Mouse (Mus musculus) mature B cell (primary cell): Measurements from ENCODE around the gene Lpcat3.

Source experiments
- in situ Hi-C: fragments of 300-500 bp; cut with MboI; formaldehyde crosslinking; loops from 2 replicates; pipeline ENCODE4 v1.14.3; 2019

Lpcat3 gene

DNA sequence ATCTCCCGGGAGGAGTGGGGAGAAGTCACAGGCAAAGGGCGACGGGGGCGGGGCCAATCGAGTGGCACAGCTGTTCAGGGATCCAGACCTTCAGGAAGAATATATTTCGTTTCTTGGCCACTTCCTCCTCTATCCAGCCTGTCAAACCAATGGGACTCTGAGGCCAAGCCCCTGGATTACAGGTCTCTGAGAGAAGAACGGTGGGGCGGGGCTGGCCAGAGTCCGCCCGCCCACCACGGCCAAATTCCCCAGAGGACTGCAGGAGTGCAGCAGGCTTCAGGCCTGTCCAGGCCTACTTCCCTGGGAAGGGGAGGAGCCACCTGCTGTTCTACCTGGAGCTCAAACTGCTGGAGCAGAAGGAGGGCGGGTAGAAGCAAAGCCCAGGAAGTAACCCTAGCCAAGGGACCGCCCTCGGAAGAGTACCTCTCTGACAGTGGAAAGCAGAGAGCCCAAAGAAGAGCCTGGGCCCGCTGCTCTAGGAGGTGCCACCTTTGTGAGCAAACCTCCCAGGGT lies 75.7 kb downstream of the Lpcat3 start, which contains the start of gene Ptpn6:
Ptpn6 (minus strand) TSS at position 204 of the 513 bp plus-strand sequence.
- in situ Hi-C loops, result no loop called here

DNA sequence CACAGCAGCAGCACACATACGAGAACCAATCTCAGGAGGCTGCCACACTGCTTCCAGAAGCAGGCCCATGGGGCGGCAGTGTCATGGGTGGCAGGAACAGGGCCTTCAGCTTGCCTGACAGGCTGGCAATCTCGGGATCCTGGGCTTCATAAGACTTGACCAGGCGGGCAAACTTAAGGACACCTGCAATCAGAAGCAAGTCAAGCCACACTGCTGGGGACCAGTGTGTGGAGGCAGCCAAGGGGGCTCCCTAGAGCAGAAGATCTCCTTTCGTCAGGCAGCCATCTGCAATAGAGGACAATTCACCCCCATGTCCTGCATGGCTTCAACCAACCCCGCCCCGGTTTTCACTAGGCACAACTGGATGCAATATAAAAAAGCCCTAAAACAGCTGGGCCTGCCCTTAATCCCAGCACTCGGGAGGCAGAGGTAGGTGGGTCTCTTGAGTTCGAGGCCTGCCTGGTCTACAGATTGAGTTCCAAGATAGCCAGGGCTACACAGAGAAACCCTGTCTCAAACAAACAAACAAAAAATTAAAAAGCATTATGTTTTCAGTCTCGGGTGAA lies 76.5 kb downstream of the Lpcat3 start:
- in situ Hi-C loops, result no loop called here

DNA sequence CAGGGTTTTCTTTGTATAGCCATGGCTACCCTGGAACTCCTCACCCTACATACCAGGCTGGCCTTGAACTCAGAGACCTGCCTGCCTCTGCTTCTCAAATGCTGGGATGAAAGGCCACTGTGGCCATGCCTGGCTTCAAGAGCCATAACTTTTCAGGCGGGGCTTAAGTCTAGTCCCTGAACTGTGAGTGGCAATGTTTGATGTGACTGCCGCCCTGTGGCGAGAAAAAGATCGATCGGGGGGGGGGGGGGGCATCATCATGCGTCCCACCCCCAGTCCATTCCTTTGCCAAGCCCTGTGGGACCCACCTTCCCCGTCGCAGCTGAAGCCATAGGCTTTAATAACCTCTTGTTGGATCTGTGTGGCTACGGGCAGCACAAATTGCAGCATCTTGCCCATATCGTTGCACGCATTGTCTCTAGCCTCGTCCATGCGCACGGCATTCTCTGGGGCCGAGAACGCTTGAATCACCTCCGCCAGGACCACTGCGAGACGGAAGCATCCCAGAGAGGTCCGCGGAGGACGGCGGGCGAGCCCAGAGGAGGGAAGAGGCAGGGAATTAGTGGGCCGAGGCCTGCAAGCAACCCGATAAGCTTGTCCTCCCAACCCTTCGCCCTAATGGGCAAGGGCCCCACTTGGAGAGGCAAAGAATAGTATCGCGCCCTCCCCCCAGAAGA lies 77.5 kb downstream of the Lpcat3 start:
- in situ Hi-C loops, result no loop called here

DNA sequence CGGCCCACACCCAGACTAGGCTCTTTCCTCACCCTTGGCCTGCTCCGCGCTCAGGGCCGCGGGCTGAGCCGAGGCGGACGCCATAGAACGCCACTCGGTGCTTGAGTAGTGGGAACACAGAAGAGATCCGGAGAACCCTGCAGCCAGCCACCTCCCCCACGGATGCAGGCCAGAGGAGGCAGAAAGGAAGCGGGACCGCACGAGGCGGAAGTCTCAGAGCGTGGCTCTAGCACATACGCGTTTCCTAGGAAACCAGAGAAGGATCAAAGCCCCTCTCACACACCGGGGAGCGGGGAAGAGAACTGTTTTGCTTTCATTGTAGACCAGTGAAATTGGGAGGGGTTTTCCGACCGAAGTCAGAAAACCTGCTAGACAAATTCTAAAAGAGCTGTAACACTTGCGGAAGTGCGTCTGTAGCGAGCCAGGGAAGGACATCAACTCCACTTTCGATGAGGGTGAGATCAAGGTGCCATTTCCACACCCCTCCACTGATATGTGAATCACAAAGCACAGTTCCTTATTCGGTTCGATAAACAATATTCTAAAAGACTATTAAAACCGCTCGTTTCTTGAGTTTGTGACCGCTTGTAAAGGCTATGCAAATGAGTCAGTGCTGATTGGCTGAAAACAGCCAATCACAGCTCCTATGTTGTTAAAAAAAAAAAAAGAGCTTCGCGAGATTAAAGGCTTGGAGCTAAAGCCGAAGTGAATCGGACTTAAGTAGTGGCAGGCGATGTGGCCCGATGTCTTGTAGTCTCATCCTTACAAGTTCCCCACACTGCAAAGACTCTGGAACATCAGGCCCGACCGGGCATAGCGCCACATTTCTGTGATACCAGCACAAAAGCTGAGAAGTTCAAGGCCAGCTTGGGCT lies 78.3 kb downstream of the Lpcat3 start, which contains the start of gene Grcc10:
Grcc10 (minus strand) TSS at position 487 of the 874 bp plus-strand sequence.
- in situ Hi-C loops, result no loop called here

DNA sequence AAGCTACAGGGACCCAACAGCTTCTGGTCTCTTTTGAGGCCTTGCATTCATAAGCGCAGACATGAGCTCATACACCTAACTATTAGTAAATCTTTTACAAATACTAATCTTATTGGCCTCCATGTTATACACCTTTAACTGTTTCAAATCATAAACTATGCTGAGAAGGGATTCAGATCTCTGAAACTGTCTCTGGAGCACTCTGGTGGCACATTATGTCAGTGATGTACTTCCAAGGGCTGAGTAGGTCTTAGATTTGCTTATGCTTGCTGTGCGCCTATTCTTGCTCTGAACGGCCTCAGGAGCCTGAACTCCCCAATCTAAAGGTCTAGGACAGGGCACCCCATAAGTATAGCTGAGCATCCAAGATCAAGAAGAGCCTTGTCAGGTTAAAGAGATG lies 79.0 kb downstream of the Lpcat3 start:
- in situ Hi-C loops, result no loop called here

DNA sequence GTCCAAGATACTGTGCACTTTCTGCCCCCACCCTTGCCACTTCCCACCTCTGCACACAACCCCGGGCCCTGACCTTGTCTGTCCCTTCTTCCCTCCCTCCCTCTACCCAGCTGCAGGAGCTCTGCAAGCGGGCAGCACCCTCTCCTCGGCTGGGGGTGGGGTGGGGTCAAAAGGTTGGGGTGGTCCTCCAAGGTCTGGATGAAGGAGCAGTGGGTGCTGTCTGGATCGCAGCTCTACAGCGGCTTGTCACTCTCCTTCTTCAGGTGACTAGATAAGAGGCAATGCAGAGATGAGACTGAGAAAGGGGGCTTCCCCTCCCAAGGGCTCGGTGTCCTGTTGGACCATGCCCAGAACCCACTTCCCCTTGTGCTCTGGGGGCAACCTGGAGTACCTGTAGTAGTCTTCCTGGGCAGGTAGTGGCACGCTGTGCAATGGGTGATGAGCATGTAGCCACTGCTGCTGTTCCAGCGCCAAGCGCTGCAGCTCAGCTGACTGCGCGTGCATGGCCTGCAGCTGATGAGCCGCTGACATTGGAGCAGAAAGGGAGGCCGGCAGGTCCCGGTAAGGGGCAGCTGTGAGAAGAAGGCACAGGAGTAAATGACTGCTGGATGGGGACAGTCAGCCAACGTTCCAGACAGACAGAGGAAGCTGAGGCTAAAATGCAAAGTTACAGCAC lies 80.2 kb downstream of the Lpcat3 start:
- in situ Hi-C loops, result no loop called here

DNA sequence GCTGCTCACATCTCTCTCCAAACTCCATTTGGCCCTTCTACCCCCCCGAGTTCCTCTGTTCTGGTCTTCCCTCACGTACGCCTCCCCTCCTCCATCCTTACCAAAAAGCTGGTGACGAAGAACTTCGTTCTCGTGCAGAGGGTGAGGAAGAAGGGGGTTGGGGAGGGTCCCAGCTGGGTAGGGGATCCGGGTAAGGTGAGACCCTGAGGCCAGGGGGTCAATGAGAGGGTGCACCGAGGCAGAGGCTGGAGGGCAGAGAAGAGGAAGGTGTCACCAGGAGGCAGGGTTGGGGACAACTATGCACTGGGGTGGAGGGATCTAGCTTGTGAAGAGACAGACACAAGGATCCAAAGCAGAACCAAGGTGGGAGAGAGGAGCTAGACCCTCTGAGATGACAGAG lies 80.8 kb downstream of the Lpcat3 start:
- in situ Hi-C loops, result no loop called here

DNA sequence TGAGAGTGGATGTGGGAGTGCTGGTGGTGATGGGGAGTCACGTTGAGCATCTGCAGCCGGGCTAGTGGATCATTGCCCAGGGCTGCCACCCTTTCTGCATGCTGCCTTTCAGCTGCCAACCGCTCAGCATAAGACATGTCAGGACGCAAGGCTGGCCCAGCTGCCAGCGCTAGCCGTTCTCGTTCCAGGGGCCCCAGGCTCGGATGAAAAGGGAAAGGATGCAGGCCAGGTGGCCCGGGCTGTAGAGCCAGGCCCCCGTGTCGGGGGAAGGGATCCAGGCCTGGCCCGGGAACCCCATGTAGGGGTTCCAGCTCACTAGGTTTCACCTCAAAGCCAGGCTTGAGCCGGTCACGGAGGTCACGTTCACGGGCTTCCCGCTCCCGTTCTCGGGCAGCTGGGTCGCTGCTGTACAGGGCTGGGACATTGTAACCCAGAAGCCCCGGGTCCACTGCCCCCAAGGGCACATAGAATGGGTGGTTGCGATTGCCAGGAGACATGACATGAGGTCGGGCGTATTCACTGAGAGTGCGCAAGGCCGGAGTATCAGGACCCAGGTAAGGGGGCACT lies 82.0 kb downstream of the Lpcat3 start:
- in situ Hi-C loops, result no loop called here

DNA sequence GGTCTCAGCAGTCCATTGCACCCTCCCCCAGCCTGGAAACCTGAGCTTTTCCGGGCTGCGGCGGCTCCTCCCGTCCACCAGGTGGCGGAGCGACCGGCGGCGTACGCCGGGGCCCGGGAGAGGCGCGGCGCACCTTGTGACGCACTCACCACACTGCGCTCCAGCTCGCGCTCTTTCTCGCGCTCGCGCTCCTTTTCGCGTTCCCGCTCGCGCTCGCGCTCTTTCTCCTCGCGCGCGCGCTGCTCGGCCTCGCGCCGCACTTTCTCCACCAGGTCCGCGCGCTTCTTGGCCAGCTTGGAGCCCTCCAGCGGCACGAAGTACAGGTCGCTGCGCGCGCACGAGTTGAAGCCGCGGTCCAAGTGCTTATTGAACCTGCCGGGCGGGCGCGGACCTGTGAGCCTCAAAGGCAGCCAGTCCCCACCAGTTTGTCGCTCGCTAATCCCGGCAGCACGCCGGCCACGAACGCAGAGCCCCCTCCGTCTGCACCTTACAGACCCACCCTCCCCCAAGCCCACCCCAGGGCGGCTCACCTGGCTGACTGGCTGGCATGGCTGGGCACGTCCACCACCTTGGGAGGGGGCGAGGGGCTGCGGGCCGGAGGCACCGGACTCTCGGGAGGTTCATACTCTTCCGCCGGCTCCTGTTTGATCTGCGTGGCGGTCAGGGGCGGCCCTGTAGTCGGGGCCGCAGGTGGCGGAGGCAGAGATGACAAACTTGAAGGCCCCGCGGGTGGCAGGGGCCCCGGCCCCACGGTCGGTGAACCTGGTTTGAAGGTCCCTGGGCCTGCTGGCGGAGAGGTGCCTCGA lies 82.9 kb downstream of the Lpcat3 start:
- in situ Hi-C loops, result no loop called here

DNA sequence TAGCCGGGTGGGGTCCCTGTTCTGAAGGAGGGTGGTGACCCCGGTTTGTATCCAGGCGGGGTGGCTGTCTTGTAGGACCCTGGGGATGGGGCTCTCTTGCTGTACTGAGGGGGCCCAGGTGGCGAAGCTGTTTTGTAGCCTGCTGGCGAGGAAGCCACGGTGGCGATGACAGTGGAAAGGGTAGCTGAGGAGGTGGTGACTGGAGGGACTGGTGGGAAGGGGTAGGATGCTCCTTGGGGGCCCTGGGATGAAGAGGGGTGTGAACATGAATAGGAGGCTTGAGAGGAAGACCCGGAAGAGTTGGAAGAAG lies 83.4 kb downstream of the Lpcat3 start:
- in situ Hi-C loops, result no loop called here

DNA sequence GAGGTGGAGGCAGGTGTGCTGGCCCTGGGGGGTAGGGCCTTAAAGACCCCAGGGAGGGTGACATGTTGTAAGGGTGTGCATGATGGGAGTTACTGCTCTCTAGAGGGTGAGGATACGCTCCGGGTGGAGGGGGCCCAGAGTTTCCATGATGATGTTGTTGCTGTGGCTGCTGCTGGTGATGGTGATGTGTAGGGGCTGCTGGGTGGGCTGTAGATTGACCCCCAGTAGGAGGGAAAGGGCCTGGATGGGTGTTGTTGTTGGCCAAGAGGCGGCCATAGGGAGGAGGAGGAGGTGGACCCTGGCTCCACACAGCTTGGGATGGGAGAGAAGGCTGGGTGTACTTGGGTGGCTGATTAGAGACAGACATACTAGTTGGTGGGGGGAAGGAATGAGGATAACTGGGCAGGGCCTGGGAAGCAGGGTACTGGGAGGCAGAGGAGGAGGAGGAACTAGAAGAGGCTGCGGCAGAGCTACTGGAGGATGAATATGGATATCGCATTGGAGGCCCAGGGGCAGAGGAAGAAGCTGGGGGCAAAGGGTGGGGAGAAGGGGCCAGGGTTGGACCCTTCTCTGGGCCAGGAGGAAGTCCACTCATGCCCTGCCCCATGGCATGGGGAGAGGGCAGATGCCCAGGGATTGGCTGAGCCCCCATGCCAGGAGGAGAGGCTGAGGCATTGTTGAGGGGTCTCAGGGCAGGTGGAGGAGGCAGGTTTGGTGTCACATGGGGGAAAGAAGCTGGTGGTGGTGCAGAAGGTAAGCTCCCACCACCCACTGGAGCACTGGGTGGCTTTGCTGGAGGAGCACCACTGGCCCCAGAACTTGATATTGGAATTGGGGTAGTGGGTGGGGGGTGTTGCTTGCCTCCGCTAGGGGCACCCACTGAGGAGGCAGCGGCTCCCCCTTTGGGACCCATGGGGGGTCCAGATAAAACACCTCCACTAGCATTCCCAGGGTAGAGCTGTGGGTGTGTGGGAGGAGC lies 84.1 kb downstream of the Lpcat3 start:
- in situ Hi-C loops, result no loop called here

DNA sequence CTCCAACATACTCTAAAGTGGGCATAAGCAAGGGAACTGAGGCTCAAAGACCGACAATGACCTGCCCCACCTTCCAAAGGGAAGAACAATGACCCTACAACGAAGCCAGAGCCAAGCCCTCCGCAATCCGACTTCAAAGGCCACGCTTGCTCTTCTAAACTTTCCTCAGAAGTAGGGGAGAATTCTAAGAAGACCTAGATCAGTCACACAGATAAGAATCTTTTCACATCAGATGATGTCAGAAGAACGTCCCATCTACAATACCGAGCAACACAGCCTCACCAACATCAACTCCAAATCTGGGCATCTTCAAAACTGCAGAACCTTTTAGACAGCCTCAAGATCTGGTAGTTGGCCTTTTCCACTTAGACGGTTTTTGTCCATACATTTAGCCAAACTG lies 87.6 kb downstream of the Lpcat3 start:
- in situ Hi-C loops, result no loop called here

DNA sequence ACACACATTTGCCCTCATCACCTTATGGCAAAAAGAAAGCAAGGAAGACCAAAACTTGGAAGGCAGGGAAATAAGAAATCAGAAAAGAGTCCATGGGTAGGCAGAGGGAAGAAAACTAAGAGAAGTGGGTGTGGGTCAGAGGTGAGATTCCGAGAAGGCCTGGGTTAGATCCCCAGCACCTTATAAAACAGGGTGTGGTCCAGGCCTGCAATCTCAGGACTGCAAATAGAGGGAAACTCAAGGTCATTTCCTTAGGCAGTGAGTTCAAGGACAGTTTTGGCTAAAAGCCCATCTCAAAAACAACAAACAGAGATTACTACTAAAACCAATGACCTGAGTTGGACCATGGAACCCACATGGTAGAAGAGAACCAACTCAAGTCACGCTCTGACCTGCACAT lies 91.0 kb downstream of the Lpcat3 start:
- in situ Hi-C loops, result no loop called here
